Mouse (Mus musculus) induced T-regulatory cell, adult 2 months (primary cell): Measurements from ENCODE around the gene Hoxc6.

Experiments
- DNase-seq: peaks from one replicate; pipeline ENCODE4 v3.0.0-alpha.2; 2012; ENCODE audit warnings: low read depth

Gene Hoxc6

DNA sequence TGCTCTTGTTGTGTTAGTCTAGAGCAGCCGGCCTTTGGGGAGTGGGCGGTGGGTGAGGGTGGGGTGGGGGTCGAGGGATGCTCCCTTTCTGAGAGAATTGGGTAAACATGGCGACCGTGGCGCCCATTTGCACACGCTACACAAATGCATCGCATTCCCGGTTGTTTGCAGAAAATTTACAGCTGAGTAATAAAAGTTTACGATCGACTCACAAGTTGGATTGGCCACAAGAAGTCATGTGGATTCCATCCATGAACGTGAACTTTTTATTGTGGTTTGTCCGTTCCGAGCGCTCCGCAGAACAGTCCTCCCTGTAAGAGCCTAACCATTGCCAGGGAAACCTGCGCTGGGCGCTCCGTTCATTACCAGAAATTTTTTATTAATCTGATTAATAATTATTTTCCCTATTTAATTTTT lies at the start of gene Hoxc6:
Gene Hoxc6 (plus strand): TSS at position 319 of the 417 bp plus-strand sequence.
- no peak for DNase-seq

DNA sequence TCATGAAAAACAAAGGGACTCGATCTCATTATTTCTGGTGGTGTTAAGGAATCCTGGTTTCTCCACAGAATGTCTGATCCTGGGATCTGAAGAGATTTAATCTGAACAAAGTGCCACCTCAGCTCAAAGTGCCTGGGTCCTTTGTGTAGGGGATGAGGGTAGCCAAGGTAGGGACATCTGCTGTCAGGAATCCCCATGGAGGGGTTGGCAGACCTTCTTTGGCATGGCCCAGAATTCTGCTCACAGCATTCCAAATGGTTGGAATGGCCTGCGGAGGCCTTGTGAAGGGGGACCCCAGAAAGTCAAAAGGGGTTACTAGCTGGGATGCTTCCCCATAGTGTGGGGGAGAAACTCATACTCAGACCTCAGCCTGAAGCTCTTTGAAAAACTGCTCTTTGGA lies 49.2 kb upstream of the Hoxc6 start:
- DNase-seq: no peak

DNA sequence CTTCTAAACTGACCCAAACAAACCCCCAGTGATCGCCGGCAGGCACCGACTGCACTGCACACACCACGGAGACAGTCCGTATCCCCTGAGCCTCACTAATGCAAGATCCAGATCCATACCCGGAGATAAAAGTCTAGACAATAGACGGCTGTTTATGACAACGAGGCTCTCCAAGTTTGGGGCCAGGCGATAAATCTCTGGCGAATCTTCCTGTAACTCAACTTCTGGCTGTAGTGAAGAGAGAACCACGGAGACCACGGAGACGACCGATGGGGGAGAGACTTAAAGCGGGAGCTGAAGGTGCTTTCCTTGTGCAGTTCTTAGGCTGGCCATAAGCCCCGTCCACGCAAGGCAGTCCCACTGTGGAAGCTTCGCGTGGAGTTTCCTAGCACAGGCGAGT lies 48.4 kb upstream of the Hoxc6 start:
- DNase-seq: no peak

DNA sequence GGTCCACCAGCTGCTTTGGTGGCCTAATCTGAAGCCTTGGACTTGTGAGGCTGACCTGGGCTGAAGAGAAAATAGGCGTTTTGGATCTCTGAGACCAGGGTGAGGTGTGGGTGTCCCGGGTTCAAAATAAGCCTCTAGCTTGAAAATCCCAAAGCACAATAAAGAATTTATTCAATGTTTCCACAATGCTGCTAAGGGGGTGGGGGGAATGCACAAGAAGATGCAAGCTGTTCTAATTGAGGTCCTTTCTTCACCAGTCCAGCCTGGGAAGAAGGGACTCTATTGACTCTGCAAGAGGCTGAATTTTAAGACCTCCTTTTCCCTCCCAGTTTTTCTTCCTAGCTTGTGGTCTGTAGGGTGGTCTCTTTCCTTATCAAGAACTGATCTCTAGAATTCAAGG lies 47.2 kb upstream of the Hoxc6 start:
- DNase-seq: no peak

DNA sequence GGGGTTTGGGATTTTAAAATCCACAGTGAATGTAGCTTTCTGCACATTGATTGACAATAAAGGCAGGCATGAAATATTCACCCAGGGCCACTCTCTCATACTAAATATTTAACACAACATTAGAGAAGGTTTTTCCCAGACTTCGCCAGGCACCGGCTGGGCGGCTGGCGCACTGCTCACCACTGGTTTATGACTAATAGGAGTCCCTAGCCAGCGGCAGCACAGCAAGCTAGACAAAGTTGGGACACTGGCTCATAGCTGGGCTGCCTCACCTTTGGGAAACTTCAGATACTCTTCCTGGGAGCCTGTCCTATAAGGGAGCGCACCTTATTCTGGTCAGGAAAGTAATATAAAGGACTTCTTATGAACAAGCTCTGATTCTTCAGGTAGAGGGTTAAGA lies 44.5 kb upstream of the Hoxc6 start:
- DNase-seq: no peak

DNA sequence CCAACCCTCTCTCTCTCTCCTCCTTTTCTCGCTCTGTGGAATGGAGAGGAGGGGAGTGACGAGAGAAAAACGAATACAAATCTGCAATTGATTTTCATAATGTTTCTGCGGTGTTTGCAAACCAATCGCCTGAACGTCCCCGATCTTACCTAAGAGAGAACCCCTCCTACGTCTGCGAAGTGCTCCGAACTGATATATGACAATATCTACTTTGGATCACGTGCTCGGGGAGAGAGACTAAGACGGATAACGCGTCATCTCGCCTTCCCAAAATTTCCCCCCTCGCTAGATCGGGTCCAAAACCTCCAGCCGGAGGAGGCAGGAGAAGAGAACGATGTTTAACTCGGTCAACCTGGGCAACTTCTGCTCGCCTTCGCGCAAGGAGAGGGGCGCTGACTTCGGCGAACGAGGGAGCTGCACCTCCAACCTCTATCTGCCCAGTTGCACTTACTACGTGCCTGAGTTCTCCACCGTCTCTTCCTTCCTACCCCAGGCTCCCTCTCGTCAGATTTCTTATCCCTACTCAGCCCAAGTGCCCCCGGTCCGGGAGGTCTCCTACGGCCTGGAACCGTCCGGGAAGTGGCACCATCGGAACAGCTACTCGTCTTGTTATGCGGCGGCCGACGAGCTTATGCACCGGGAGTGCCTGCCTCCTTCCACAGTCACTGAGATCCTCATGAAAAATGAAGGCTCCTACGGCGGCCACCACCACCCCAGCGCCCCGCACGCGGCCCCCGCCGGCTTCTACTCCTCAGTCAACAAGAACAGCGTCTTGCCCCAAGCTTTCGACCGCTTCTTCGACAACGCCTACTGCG lies 43.7 kb upstream of the Hoxc6 start, which contains the start of gene Hoxc11:
Gene Hoxc11 (plus strand): TSS at position 236 of the 815 bp plus-strand sequence.
- no peak for DNase-seq

DNA sequence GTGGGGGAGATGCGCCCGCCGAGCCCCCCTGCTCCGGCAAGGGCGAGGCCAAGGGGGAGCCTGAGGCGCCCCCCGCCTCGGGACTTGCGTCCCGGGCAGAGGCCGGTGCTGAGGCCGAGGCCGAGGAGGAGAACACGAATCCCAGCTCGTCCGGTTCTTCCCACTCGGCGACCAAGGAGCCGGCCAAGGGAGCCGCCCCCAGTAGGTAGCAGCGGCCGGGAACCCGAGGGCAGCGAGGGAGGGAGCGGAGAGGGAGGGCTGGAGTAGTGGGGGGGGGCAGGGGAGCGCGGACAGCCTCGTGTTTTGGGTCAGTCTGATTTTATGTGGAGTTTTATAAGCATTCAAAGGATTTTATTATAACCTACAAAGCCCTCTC lies 43.1 kb upstream of the Hoxc6 start:
- DNase-seq: no peak

DNA sequence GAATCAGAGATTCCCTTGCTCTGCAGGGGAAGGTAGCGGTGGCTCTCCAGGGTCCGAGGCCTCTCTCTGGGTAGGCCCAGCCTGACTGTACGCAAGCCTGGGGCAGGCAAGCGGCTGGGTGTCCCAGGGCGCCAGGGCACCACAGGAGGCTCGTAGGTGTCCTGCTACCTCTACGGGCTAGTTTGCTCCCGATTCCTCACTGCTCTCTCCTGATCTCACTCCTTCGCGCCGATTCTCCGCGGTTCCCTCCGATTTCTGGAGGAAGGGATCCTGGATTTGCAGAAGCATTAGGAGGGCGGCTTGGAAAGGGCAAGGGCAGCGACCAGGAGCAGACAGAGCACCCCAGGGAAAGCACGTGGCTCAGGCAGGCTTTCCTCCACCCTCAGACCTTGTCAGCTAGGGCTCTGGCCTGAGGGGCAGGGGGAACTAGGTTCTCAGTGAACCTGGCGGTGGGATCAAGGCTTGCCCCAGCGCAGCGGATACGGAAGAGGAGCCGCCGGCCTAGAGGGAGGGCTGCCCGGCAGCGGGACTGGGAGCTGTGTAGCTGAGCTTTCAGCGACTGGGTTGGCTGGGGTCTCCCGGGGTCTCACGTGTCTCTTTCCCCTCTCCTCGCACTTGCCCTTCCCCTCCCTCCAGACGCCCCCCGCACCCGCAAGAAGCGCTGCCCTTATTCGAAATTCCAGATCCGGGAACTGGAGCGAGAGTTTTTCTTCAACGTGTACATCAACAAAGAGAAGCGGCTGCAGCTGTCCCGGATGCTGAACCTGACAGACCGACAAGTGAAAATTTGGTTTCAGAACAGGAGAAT lies 42.0 kb upstream of the Hoxc6 start:
- no peak for DNase-seq

DNA sequence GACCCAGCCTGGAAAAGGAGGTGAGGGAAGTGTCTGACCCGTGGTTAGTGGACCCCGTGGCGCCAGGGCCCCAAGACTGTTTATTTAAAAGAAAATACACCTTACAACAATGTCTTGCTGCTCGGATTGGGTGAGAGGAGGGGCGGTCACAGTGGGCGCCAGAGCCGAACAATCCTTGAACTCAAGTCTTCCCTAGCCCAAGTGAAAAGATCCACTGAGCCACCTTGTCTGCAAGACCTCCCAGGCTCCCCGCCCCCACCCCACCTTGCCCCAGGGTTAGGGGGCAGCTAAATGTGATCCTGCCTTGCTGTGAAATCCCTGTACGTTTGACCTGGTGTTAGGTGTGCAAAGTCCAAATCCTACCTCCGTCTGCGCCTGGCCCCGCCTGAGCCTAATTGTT lies 41.2 kb upstream of the Hoxc6 start:
- DNase-seq: no peak

DNA sequence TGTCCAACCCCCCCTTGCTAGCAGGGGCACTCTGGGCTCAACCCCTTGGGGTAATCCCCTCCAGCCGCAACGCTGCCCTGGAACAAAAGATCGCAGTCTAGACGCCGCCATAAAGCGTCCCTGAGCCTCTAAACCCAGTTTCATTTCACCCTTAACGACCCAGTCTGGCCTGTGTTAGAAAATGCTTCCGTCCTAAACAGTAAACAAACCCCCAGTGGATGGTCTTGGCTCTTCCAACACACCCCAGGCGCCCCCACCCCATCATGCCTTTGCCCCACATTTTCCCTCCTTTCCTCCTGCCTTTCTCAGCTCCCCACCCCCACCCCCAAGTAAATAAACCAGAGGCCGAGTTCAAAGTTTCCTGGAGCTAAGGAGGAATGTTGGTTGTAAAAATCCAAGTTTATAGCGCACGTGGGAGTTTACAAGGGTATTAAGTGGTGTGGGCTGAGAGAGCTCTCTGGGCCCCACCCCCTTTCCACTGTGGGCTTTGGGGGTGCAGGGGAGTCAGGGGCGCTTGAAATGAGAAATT lies 38.3 kb upstream of the Hoxc6 start:
- no peak for DNase-seq

DNA sequence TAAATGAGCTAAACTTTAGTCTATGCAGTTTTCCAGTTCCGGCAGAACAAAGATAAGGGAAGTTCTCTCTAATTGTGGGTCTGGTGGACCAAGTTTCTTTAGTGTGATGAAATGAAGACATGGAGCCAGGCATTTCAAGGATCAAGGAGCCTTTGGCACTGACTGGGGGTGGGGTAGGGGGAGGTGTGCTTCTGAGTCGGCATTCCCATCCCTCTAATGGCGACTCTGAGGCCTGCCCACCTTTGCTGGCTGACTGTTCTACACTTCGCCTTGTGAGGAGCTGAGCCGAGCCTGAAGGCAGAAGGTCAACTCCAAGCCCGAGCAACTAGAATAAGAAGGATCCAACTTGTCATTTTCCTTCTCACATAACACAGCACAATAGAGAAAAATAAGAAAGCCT lies 36.3 kb upstream of the Hoxc6 start:
- no peak for DNase-seq

DNA sequence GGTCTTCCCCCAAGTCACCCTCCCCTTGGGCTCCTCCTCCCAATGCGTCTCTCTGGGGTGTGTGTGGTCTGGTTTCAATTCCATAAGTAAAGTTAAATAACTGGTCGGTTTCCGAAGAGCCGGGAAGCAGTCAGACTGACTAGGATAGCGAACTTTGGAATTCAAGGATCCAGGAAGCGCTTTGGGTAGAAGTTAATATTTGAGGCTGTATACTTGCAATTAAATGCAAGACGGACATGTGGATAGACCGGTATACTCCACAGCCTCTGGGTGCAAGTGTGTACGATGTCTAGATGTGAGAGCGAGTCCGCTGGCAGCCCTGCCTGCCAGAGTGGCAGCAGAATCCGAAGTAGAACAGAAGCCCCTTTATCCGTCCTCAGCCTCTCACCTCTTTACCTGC lies 35.6 kb upstream of the Hoxc6 start:
- DNase-seq: no peak

DNA sequence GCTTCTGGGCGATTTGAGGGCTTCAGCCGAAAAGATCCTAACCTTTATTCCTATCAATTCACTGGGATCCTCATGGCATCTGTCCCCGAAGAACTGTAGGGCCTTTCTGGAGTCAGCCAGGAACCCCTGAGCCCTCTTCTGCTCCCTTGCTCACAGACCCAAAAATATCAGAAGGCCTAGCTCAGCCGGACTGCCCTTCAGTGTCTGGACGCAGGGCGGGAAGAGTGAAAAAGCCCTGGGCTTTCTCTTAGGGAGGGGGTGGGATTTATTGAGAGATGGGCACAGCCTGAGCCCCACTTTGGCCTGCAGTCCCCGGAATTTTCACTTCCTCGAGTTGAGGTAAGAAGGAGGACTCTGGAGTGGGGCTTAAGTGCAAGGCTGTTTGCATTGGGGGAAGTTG lies 34.8 kb upstream of the Hoxc6 start:
- DNase-seq: no peak

DNA sequence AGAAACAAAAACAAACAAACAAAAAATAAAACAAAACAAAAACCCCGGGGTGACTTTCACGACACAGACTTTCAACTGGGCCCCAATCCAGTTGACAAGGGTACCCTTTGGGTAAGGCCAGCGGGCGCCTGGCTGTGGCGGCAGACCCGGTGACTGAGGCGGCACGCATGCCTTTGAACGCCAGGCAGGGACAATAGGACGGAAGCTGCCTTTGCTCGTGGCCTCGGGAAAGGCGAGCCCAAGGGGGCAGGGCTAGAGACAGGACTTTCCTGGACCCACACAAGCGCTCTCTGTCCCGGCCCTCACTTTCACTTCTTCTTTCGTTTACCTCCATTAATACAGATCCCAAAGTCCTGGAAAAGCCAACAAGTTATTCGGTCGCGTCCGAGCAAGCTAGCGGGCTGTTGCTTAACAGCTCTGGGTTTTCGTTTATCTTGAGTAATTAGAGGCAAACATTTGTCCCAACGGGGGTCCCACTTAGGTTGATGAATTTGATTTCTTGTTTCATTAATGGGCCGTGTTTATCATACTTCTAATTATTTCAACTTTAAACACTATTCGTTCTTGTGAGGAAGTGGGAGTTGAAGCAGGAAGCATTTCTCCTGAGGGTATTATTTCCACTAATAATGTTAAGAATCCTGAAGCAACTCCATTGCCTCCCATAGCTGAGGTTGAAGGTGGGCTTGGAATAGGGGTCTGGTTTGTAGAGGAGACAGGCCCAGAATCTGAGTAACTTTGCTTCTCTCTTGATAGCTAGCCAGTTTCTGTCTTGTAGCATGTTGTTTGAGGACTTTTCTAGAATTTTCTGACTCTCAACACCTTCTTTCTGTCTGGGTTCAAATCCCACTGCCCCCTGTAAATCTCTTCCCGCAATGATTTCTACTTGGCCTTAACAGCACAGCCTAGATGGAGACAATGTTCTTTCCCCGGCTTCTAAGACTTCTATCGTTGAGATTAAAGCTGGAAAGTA lies 34.1 kb upstream of the Hoxc6 start:
- DNase-seq: no peak

DNA sequence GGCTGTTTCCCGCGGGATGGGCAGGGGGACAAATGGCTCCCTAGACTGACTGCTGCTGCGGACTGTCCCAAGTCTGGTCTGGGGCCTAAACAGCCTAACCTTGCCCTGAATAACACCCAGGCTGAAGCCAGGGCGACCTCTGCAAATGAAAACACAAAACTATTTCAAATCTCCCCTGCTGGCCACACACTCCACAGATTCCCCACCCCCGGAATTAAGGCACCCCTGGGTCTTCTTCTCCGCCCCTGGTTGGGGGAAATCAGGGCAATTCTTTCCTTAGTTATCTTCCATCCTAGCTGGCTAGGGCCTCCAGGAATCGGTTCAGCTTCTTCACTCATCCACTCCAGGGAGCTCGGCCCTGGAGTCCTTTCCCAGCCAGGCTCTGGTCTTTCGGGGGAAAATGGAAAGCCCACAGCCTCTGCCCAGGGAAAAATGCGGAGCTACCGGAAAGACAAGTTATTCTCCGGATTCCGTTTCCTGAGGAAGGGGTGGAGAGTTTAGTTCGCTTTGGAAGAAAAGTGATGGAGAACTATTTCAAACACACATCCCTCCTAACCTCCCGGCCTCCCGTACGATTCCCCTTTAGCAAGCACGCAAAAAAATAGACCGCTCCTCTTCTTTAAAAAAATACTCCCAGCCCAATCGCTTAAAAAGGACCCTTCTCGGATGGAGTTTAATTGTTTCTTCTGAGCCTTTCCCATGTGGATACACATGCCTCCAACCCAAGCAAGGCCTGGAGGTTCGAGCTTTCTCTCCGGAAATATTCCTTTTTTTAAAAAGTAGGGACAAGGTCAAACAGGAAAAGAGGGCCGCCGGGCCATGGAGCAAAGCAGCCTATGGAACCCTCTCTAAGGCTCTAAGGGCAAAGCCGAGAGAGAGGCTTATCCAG lies 32.8 kb upstream of the Hoxc6 start:
- DNase-seq: no peak

DNA sequence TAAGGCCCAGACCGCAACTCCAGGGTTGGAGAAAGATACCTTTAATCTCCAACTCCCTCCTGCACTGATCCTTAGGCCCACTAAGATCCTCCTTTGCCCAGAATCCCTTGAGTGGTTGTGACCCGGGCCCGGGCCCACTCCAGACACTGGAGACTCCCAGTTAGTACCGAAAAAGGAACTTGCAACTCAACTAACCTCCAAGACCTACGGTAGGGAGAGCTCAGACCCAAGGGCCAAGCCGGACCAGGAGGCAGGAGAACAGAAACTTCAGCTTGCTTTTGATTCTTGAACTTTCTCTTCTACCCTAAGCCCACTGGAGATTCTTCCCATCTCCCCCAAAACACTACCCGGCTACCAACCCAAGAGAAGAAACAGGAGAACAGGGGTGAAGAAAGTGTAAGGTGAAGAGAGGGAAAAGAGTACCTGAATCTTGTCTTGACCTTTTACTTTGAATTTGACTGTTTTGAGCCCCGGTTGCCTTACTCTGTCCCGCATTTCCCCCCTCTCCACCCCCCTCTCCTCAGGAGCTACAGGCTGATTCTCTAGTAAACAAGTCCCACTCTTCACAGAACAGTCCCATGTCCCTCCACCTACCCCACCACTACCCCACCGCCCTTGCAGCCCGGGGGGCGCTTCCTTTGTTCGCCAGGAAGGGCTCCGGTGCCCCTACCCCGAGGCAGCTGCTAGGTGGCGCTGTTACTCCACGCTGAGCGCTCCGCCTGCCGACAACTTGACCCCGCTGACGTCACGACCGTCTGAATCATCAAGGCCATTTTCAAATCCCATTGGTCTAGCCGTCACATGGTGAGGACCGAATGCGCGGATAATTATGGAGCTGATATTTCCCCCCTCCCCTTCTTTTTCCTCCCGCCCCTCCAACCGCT lies 31.9 kb upstream of the Hoxc6 start:
- peak; percentile 85 for DNase-seq

DNA sequence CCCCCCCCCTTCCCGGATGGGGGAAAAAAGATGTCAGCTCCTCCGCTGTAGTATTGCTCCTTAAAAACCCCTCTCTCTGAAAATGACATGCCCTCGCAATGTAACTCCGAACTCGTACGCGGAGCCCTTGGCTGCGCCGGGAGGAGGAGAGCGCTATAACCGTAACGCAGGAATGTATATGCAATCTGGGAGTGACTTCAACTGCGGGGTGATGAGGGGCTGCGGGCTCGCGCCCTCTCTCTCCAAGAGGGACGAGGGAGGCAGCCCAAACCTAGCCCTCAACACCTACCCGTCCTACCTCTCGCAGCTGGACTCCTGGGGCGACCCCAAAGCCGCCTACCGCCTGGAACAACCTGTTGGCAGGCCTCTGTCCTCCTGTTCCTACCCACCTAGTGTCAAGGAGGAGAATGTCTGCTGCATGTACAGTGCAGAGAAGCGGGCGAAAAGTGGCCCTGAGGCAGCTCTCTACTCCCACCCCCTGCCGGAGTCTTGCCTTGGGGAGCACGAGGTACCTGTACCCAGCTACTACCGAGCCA lies 31.2 kb upstream of the Hoxc6 start, which contains the start of gene Hoxc10:
Gene Hoxc10 (plus strand): TSS at position 21 of the 536 bp plus-strand sequence.
- no peak for DNase-seq

DNA sequence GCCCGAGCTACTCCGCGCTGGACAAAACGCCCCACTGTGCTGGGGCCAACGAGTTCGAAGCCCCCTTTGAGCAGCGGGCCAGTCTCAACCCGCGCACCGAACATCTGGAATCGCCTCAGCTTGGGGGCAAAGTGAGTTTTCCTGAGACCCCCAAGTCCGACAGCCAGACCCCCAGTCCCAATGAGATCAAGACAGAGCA lies 30.8 kb upstream of the Hoxc6 start, which contains the start of gene Hoxc5:
Gene Hoxc5 (plus strand): TSS at position 132 of the 199 bp plus-strand sequence.
- no peak for DNase-seq

DNA sequence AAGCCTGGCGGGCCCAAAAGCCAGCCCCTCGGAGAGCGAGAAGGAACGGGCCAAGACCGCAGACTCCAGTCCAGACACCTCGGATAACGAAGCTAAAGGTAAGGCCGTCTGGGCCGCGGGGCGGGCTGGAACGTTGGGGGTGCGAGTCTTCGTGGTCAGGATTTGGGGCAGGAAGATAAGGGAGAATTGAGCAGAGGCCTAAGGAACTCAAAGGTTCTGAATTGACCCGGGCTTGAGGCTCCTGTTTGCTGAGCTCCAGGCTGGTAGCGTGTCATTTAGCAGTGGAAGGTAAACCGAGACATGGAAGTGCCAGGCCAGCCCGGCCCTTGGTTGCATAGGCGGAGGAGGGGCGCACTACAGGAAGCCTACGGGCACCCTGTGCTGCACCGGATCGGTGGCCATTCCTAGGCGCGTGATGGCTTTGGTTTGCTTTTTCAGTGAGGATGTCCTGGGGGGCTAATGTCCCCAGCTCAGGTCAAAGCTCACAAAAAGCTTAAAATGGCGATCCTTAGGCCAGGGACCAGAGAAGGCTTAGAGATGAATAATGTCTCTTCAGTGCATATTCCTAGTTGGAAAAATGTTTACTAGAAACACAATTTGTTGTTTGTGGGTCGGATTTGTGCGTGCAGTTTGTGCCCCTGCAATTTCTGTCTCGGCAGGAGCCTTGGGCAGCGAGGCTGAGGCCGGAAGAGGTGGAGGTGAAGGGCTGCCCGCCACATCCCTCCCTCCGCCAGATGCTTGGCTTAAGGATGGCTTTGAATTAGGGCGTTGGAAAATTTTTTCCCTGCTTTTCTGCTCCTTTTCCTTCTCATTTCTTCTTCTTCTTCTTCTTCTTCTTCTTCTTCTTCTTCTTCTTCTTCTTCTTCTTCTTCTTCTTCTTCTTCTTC lies 30.3 kb upstream of the Hoxc6 start:
- DNase-seq: no peak
